Comparison of ENCODE assay signal across 1 mouse cellular context in genomic region chr13:54569282-54569681, GRCm38 (mm10).
TF ChIP-seq lines count a peak whose summit lies in the region.

No protein-coding gene starts in this region.

TF ChIP-seq in MEL, 35 proteins besides CTCF, POLR2A, EP300 and RAD21 (continued from another document):
- TF ChIP-seq JUND (IDR thresholded peaks at IDR 0.05; ENCODE audit: low read depth, low read length) (no peak), MAFK (IDR thresholded peaks at IDR 0.05; ENCODE audit: borderline replicate concordance, low read depth, low read length) (no peak), ZC3H11A (IDR thresholded peaks at IDR 0.05; ENCODE audit: low read depth, low read length) (no peak), RCOR1 (IDR thresholded peaks at IDR 0.05; ENCODE audit: low read depth, low read length) (no peak), GABPA (IDR thresholded peaks at IDR 0.05; ENCODE audit: low read depth, low read length) (no peak), TCF12 (IDR thresholded peaks at IDR 0.05; ENCODE audit: low read depth, low read length) (no peak), NRF1 (IDR thresholded peaks at IDR 0.05; ENCODE audit: insufficient read depth, low read depth, low read length, poor library complexity, severe bottlenecking) (no peak), MYB (IDR thresholded peaks at IDR 0.05; ENCODE audit: low read depth, low read length) (no peak), ZKSCAN1 (IDR thresholded peaks at IDR 0.05; ENCODE audit: low read depth, low read length) (no peak)
